In genomic region chr3:35237342-35237741, GRCm38 (mm10) we compare ENCODE assay signal across 27 mouse cellular contexts.
A peak's percentile ranks its signal among the peaks of the same experiment; 100 is the strongest.
DNase-seq lines count a peak whose midpoint lies in the region; ATAC-seq and TF ChIP-seq lines count a peak whose summit lies in the region.
"Had no signal": no experiment of that assay in that cellular context is flagged by ENCODE, and none has a peak within 500 bp of the region (broad histone marks: within the 10 kb centered on the region; RNA-seq: fewer than 3 reads in every experiment).

No protein-coding gene starts in this region.

- H3K36me3 ChIP-seq in intestine, embryonic 14.5 days (ENCODE audit: control insufficient read depth, insufficient read depth, low read length) = no peaks in the 10 kb centered on the region
- H3K36me3 ChIP-seq in intestine, embryonic 16.5 days (ENCODE audit: control insufficient read depth, insufficient read depth, low read length) = no peaks in the 10 kb centered on the region
- H3K36me3 ChIP-seq in lung, embryonic 14.5 days (ENCODE audit: insufficient read depth) = no peaks in the 10 kb centered on the region
- H3K36me3 ChIP-seq in lung, postnatal 0 days (ENCODE audit: insufficient read depth, low read length) = no peaks in the 10 kb centered on the region
- H3K36me3 ChIP-seq in hindbrain, embryonic 11.5 days (ENCODE audit: control insufficient read depth, insufficient read depth, low read length) = no peaks in the 10 kb centered on the region
- H3K36me3 ChIP-seq: embryonic facial prominence, embryonic 10.5 days; embryonic facial prominence, embryonic 13.5 days; forebrain, embryonic 12.5 days; forebrain, embryonic 15.5 days; heart, embryonic 13.5 days; hindbrain, embryonic 12.5 days had no signal

- H3K27ac ChIP-seq in intestine, embryonic 14.5 days (ENCODE audit: low read depth) = no peak overlapping the region
- H3K27ac ChIP-seq in intestine, embryonic 16.5 days (ENCODE audit: low read length) = no peak overlapping the region
- H3K27ac ChIP-seq in lung, embryonic 14.5 days (ENCODE audit: low read depth) = no peak overlapping the region
- no peak overlapping the region for H3K27ac ChIP-seq in lung, postnatal 0 days (ENCODE audit: low read length)
- H3K27ac ChIP-seq in hindbrain, embryonic 11.5 days (ENCODE audit: low read depth, low read length) = no peak overlapping the region
- H3K27ac ChIP-seq: embryonic facial prominence, embryonic 10.5 days; embryonic facial prominence, embryonic 13.5 days; forebrain, embryonic 12.5 days; forebrain, embryonic 15.5 days; heart, embryonic 13.5 days; hindbrain, embryonic 12.5 days had no signal

- H3K9ac ChIP-seq in intestine, embryonic 14.5 days (ENCODE audit: low read length) = no peak overlapping the region
- no peak overlapping the region for H3K9ac ChIP-seq in intestine, embryonic 16.5 days (ENCODE audit: low read depth, low read length)
- no peak overlapping the region for H3K9ac ChIP-seq in lung, embryonic 14.5 days
- no peak overlapping the region for H3K9ac ChIP-seq in lung, postnatal 0 days (replicated peaks; ENCODE audit: low read depth)
- H3K9ac ChIP-seq in hindbrain, embryonic 11.5 days (ENCODE audit: low read depth, low read length) = no peak overlapping the region
- H3K9ac ChIP-seq: embryonic facial prominence, embryonic 13.5 days; forebrain, embryonic 12.5 days; forebrain, embryonic 15.5 days; heart, embryonic 13.5 days; hindbrain, embryonic 12.5 days had no signal

- WGBS in intestine, embryonic 14.5 days = 75% methylated on average over 6 of the region's 6 CpGs
- 74% methylated on average over 6 of the region's 6 CpGs for WGBS in intestine, embryonic 16.5 days
- WGBS in lung, embryonic 14.5 days = 57% methylated on average over 6 of the region's 6 CpGs
- WGBS in lung, postnatal 0 days = 54% methylated on average over 6 of the region's 6 CpGs
- WGBS in hindbrain, embryonic 11.5 days = 87% methylated on average over 6 of the region's 6 CpGs

- no peak overlapping the region for H3K4me2 ChIP-seq in intestine, embryonic 14.5 days (ENCODE audit: low read length)
- H3K4me2 ChIP-seq in intestine, embryonic 16.5 days (ENCODE audit: low read depth, low read length) = no peak overlapping the region
- H3K4me2 ChIP-seq in lung, embryonic 14.5 days = no peak overlapping the region
- H3K4me2 ChIP-seq in lung, postnatal 0 days (replicated peaks; ENCODE audit: low read depth, low read length) = no peak overlapping the region
- H3K4me2 ChIP-seq in hindbrain, embryonic 11.5 days (replicated peaks; ENCODE audit: low read depth, low read length) = no peak overlapping the region
- H3K4me2 ChIP-seq: embryonic facial prominence, embryonic 13.5 days; forebrain, embryonic 12.5 days; forebrain, embryonic 15.5 days; heart, embryonic 13.5 days; hindbrain, embryonic 12.5 days had no signal

- peak; percentile 10 for DNase-seq in intestine, embryonic 14.5 days (ENCODE audit: low spot score)
- peak; percentile 45 for DNase-seq in lung, embryonic 14.5 days
- DNase-seq in lung, postnatal 0 days (ENCODE audit: low spot score) = peak; percentile 81
- DNase-seq in lung, postnatal 25 days (ENCODE audit: low spot score) = peak; percentile 72
- no peak for DNase-seq in spleen, adult 18-20 months
- no peak for DNase-seq in kidney, adult 11 months
- DNase-seq in hindbrain, embryonic 11.5 days (ENCODE audit: low spot score) = no peak
- DNase-seq: adrenal gland, adult 8-10 months; adrenal gland, postnatal 25 days; cerebellum, adult 11-12 months; cerebellum, adult 8-10 months; cerebellum, postnatal 10 days; cerebellum, postnatal 36 days; embryo, embryonic 11 days; gastrocnemius, postnatal 25 days; heart, adult 18-20 months; heart, postnatal 14 days; heart, postnatal 4 days had no signal

- no peak for TF ChIP-seq CTCF in lung, embryonic 14.5 days (IDR thresholded peaks at IDR 0.05; ENCODE audit: low read depth)
- TF ChIP-seq CTCF in lung, postnatal 0 days (IDR thresholded peaks at IDR 0.05) = no peak

- TF ChIP-seq EP300 in lung, postnatal 0 days (IDR thresholded peaks at IDR 0.05) = peak; percentile 95

- H3K4me1 ChIP-seq in intestine, embryonic 14.5 days (replicated peaks; ENCODE audit: control insufficient read depth, insufficient read depth, low read length) = no peaks in the 10 kb centered on the region
- H3K4me1 ChIP-seq in intestine, embryonic 16.5 days (ENCODE audit: control insufficient read depth, insufficient read depth, low read length) = no peaks in the 10 kb centered on the region
- H3K4me1 ChIP-seq in lung, embryonic 14.5 days (ENCODE audit: insufficient read depth) = no peaks in the 10 kb centered on the region; the same call in 1 of the 2 replicates
- no peaks in the 10 kb centered on the region for H3K4me1 ChIP-seq in lung, postnatal 0 days (ENCODE audit: insufficient read depth, low read depth, low read length)
- H3K4me1 ChIP-seq in hindbrain, embryonic 11.5 days (replicated peaks; ENCODE audit: control insufficient read depth, insufficient read depth, low read length) = peaks cover under 1% of the 10 kb centered on the region

- no peak overlapping the region for H3K4me3 ChIP-seq in intestine, embryonic 14.5 days (ENCODE audit: low read depth, low read length)
- H3K4me3 ChIP-seq in intestine, embryonic 16.5 days (ENCODE audit: low read length) = no peak overlapping the region
- no peak overlapping the region for H3K4me3 ChIP-seq in lung, embryonic 14.5 days (ENCODE audit: low read depth, low read length)
- no peak overlapping the region for H3K4me3 ChIP-seq in lung, postnatal 0 days (ENCODE audit: low read depth, low read length)
- H3K4me3 ChIP-seq in hindbrain, embryonic 11.5 days (ENCODE audit: low read depth, low read length) = no peak overlapping the region
- H3K4me3 ChIP-seq: embryonic facial prominence, embryonic 10.5 days; embryonic facial prominence, embryonic 13.5 days; erythroblast, embryonic 14.5 days; forebrain, embryonic 12.5 days; forebrain, embryonic 15.5 days; heart, embryonic 13.5 days; hindbrain, embryonic 12.5 days had no signal

- no peak for ATAC-seq in intestine, embryonic 14.5 days (replicated peaks; ENCODE audit: low FRiP score, low TSS enrichment, low read depth)
- ATAC-seq in intestine, embryonic 16.5 days = no peak
- no peak for ATAC-seq in lung, embryonic 14.5 days (ENCODE audit: insufficient read depth)
- ATAC-seq in lung, postnatal 0 days = peak; percentile 91
- ATAC-seq in hindbrain, embryonic 11.5 days (ENCODE audit: low FRiP score) = no peak
- ATAC-seq: activated CD4-positive, CD25-positive, alpha-beta regulatory T cell, adult 4 months; forebrain, embryonic 15.5 days had no signal

- no peaks in the 10 kb centered on the region for H3K9me3 ChIP-seq in intestine, embryonic 14.5 days (ENCODE audit: control insufficient read depth, low read length)
- no peaks in the 10 kb centered on the region for H3K9me3 ChIP-seq in intestine, embryonic 16.5 days (ENCODE audit: control insufficient read depth, low read length)
- no peaks in the 10 kb centered on the region for H3K9me3 ChIP-seq in lung, embryonic 14.5 days (ENCODE audit: low read depth, low read length)
- H3K9me3 ChIP-seq in lung, postnatal 0 days (ENCODE audit: low read length) = no peaks in the 10 kb centered on the region
- no peaks in the 10 kb centered on the region for H3K9me3 ChIP-seq in hindbrain, embryonic 11.5 days (ENCODE audit: control insufficient read depth, low read length)
- H3K9me3 ChIP-seq: embryonic facial prominence, embryonic 10.5 days; embryonic facial prominence, embryonic 13.5 days; forebrain, embryonic 12.5 days; forebrain, embryonic 15.5 days; heart, embryonic 13.5 days; hindbrain, embryonic 12.5 days had no signal

- H3K27me3 ChIP-seq in intestine, embryonic 14.5 days (replicated peaks; ENCODE audit: control insufficient read depth, insufficient read depth, low read length) = no peaks in the 10 kb centered on the region
- H3K27me3 ChIP-seq in intestine, embryonic 16.5 days (replicated peaks; ENCODE audit: control insufficient read depth, insufficient read depth, low read length) = no peaks in the 10 kb centered on the region
- no peaks in the 10 kb centered on the region for H3K27me3 ChIP-seq in lung, embryonic 14.5 days (ENCODE audit: insufficient read depth, low read length)
- no peaks in the 10 kb centered on the region for H3K27me3 ChIP-seq in lung, postnatal 0 days (replicated peaks; ENCODE audit: insufficient read depth, low read length)
- no peaks in the 10 kb centered on the region for H3K27me3 ChIP-seq in hindbrain, embryonic 11.5 days (ENCODE audit: control insufficient read depth, insufficient read depth, low read length)
- H3K27me3 ChIP-seq: embryonic facial prominence, embryonic 13.5 days; forebrain, embryonic 12.5 days; forebrain, embryonic 15.5 days; heart, embryonic 13.5 days; hindbrain, embryonic 12.5 days had no signal

Comparison
In these comparisons a context has a peak if more than half of its experiments do, and no peak if none do; other contexts are left out.
1. DNase-seq: peak in intestine, embryonic 14.5 days (single experiment), lung, embryonic 14.5 days (single experiment), lung, postnatal 0 days (single experiment) and lung, postnatal 25 days (single experiment); none in spleen, adult 18-20 months (0 of 2), kidney, adult 11 months (single experiment) and hindbrain, embryonic 11.5 days (single experiment).